Mouse (Mus musculus) natural killer cell, adult 2 months (primary cell): Measurements from ENCODE around the gene Eepd1.
"Not testable (repeated sequence)": the region's sequence is repeated elsewhere in the genome, so short reads cannot be mapped to it uniquely, and the experiment has no call there.

Source experiments
- DNase-seq, 2 experiments: peaks; one replicate each; pipeline ENCODE4 v3.0.0; 2022; ENCODE audit warnings: low spot score in 2 of 2

Gene Eepd1

GRCm38 (mm10) chr9:25481344-25482095 lies at the start of gene Eepd1:
Gene Eepd1, plus strand, starts transcription at chr9:25481547.
- peak; percentile 94 to 95 for DNase-seq

- no peak for DNase-seq
These were observed 42.5 kb upstream of the Eepd1 start for GRCm38 (mm10) chr9:25438836-25439235.

- not testable (repeated sequence) for DNase-seq
These were observed 41.3 kb upstream of the Eepd1 start for GRCm38 (mm10) chr9:25440046-25440445.

DNA sequence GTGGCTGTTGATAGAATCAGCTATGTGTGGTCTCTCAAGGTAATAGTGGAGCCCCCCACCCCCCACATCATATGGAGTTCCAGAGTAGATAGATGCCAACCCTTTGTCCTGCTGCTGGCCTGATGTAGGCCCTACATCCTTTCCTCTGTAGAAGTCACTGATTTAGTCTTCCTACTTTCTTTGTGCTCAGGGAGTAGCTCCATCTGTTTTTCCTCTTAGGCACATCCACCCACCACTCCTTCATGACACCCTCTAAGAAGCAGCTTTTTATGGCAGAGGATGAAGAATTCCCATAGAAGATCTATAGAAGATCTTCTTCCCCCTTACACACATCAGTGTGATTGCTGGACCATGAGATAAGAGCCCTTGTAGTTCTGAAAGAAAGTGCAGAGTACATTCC lies 39.3 kb upstream of the Eepd1 start:
- DNase-seq = no peak

DNA sequence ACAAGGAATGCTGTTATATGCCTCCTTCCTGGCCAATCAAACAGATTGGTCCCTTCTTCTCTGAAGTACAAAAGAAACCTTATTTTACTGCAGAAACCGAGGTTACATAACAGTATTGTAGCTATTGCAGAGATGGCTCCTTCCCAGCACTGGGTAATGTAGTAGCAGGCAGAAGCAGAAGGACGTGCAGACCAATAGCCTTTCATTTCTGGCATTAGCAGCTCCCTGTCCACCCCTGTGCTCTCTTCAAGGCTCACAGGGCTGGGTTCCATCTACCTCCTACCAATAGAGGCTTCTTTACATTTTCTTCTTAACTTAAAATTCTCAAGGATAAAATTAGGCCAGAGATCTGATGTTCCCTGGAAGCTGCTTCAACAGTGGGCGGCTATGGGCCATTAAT lies 38.3 kb upstream of the Eepd1 start:
- no peak for DNase-seq

- DNase-seq = no peak
These were observed 37.8 kb upstream of the Eepd1 start for GRCm38 (mm10) chr9:25443546-25443945.

DNA sequence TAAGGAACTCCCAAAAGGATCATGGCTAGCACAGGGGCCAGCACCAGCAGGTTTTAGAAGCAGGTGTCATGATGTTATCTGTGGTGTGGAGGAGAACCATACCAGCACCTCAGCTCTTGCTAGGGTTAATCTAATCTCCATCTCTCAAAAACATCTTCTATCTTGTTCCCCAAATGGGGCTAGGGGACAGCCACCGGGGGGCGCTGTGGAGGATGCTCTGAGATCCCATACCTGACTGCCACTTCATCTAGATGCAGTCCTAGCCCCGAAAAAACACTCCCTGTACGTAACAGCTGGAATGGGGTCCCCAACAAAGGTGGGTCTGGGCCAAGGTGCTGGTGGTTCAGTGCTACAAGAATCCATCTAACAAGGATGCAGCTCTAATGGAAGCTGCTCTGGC lies 31.0 kb upstream of the Eepd1 start:
- DNase-seq = no peak

DNA sequence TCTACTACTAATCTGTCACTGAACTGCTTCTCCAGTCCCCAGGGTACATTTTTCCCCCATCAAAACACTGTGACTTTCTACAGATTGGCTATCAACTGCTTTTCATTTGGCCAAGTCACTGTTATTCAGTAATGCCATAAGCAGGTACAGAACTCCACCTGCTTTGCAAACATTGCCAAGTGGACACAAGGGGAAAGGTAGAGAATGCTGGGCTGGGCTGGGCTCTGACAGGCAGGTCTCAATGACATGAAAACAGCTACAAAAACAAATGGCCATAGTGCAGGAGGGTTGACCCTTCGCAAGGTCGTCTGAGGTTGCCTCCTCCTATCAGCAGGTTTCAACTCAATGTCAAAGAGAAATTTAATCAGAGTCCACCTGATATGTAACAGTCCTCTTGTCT lies 26.3 kb upstream of the Eepd1 start:
- DNase-seq = no peak

DNA sequence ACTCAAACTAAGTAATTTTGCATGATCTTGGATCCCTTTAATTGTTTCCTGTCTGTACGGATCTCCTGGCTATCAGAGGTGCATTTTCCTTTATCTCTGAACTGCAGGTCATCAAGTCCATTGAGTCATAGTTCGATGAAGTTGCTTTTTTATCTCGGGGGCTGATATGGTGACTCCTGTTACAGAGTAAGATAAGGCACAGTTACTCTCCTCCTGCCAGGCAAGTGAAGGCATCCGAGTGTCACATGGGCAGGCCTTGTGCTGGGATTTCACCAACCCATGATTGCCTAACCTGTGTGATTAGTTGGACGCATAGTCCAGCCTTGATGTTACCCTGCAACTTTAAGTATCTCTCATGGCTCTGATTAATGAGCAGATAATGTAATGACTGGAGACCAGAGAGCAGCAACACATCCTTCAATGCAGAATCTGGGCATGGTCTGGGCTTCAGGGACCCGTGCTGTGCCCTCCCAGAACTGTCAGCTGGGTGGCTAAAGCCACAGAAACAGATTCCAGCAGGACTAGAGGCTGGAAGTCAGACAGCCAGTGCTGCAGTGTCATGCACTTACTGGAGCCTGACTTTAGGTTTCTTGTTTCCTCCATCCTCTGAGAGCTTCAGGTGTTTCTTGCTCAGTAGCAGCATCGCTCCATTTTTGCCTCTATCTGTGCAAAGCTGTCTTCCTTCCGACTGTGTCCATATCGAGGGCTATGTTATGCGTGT lies 20.4 kb upstream of the Eepd1 start:
- no peak for DNase-seq

- no peak for DNase-seq
These were observed 17.0 kb upstream of the Eepd1 start for GRCm38 (mm10) chr9:25464305-25464704.

DNA sequence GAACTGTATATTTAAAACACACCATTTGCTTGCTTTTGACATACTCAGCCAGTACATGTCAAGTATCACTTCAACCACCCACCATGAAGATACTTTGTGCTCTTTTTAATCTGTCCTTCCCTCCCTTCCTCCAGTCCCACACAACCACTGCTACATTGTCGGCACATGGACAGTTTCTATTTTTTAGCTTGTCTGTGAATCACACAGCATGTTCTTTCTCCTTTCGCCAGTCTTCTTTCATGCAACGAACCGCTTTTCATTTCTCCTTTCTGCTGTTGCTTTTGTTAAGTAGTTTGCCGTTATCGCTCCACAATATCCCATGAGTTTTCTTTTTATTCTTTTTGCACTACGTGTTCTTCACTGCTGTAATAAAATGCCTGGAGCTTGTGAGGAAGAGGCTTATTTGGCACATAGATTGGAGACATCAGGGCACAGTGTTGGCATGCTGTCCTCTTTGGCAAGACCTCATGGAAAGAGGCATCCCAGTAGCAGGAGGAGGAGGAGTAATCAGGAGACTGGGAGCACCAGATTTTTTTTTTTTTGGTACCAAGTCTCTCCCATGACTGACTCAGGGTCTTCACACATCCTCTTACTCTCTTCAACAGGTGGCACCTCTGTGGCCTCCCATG lies 1.8 kb upstream of the Eepd1 start:
- no peak for DNase-seq

GRCm38 (mm10) chr9:25480676-25481075 lies 671 bp upstream of the Eepd1 start:
- DNase-seq = no peak

DNA sequence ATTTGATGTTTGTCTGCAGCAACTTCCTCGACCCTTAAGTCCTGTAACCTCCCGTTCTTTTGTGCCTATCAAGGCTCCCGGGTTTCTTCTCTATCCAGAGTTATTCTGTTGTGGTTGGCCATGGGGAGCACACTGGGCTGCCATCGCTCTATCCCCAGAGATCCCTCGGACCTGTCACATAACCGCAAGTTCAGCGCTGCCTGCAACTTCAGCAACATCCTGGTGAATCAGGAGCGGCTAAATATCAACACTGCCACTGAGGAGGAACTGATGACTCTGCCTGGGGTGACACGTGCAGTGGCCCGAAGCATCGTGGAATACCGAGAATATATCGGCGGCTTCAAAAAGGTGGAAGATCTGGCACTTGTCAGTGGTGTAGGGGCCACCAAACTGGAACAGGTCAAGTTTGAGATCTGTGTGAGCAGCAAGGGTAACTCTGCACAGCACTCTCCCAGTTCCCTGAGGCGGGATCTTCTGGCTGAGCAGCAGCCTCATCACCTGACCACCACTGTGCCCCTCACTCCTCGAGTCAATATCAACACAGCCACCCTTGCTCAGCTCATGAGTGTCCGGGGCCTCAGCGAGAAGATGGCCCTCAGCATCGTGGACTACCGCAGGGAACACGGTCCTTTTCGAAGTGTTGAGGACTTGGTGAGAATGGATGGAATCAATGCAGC lies 1.1 kb downstream of the Eepd1 start:
- DNase-seq = peak; percentile 5 to 9

DNA sequence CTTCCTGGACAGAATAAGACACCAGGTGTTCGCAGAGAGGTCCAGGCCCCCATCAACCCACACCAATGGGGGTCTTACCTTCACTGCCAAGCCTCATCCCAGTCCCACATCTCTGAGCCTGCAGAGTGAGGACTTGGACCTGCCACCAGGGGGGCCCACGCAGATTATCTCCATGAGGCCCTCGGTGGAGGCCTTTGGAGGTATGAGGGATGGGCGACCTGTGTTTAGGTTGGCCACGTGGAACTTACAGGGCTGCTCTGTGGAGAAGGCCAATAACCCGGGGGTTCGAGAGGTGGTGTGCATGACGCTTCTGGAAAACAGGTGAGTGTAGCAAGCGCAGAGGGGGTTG lies 1.6 kb downstream of the Eepd1 start:
- DNase-seq = no peak

GRCm38 (mm10) chr9:25483931-25484618 lies 2.7 kb downstream of the Eepd1 start:
- no peak for DNase-seq

DNA sequence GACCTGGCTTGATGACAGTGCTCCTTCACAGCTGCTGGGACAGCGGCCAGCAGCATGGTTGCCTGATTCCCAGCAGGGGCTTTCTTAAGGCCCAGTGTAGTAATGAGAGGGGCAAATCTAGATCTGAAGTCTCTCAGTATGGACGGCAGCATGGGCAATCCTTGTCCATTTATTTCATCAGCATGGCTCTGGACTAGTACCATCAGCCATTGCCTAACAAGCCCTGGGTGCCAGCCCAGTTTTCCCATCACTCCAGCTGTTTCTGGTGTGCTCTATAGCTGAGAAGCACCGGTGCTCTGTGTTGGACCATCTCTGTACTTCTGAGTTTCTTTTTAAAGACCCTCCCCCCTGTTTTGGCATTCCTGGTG lies 3.3 kb downstream of the Eepd1 start:
- DNase-seq = no peak

- DNase-seq = no peak
These were observed 3.7 kb downstream of the Eepd1 start for GRCm38 (mm10) chr9:25485006-25485405.

- no peak for DNase-seq
These were observed 4.1 kb downstream of the Eepd1 start for GRCm38 (mm10) chr9:25485406-25485805.

GRCm38 (mm10) chr9:25486246-25486807 lies 5.0 kb downstream of the Eepd1 start:
- no peak for DNase-seq

DNA sequence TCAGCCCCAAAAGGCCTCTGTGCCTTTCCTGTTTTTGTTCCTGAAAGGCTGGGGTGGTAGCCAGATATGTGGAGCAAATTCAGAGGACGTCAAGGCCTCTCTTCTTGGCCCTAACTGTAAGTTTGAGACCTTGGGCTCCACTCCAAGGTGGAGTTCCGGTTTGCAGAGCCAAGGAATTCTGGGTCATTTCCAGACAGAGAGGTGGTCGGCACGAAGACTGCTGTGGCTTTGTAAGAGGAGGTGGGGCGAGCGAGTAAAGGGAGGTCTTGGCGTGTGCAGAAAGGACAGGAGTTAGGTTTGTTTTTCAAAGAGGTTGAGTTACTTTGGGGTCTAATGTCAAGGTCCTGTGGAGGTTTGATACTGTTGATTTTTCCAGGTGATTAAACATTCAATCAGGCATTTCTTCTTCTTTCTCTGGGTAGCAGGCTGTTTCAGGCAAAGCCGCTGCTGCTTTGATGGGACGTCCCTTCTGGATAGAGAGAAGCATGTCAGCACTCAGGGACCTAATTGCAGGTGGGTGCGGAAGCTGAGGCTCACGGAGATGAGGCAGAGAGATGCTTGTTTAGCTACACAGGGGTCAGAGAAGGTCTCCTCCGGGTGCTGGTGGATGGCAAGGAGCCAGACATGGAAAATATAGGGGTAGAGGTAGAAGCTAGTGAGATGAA lies 6.2 kb downstream of the Eepd1 start:
- DNase-seq = no peak

DNA sequence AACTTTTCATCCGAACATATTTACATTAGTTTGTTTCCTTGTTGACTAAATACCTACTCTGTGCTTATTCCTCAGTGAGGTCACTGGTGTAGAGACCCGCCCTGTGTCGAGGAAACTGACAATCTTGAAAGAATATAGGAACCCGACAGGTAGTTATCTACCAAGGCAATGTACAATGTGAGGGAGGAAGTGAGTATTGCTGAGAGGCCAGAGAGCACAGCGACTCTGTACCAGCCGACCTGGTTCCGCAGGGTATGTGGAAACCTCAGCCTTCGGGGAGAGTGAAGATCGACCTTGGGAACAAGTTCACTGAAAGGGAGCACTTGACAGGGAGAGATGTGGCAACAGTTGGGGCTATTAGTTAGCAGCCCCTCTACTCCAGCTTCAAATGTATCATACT lies 7.2 kb downstream of the Eepd1 start:
- no peak for DNase-seq
